9 mouse cellular contexts compared by ENCODE assay signal in genomic region chr12:107976571-107977001, GRCm38 (mm10). TPM values are rescaled to one million over a fixed set of nuclear protein-coding genes. Genes with fewer than 3 reads are reported as not detected.
DNase-seq lines count a peak whose midpoint lies in the region; ATAC-seq and TF ChIP-seq lines count a peak whose summit lies in the region.
"Had no signal": no experiment of that assay in that cellular context is flagged by ENCODE, and none has a peak within 500 bp of the region (broad histone marks: within the 10 kb centered on the region; RNA-seq: fewer than 3 reads in every experiment).

No protein-coding gene starts in this region.

- no peak for TF ChIP-seq POLR2A in limb, embryonic 14.5 days (IDR thresholded peaks at IDR 0.05; ENCODE audit: borderline replicate concordance, extremely low read depth, insufficient read depth, insufficient read length)

- H3K4me3 ChIP-seq in heart, embryonic 10.5 days = peak overlapping the region; percentile 43
- peak overlapping the region; percentile 24 for H3K4me3 ChIP-seq in forebrain, embryonic 12.5 days (replicated peaks)
- H3K4me3 ChIP-seq in limb, embryonic 14.5 days (replicated peaks; ENCODE audit: low read length) = peak overlapping the region; percentile 15; the same call in 1 of the 2 replicates

- peaks cover 47% of the 10 kb centered on the region for H3K27me3 ChIP-seq in heart, embryonic 10.5 days (ENCODE audit: insufficient read depth, poor library complexity, severe bottlenecking)
- H3K27me3 ChIP-seq in forebrain, embryonic 12.5 days = peaks cover 3% of the 10 kb centered on the region; the same call in 1 of the 2 replicates
- no peaks in the 10 kb centered on the region for H3K27me3 ChIP-seq in limb, embryonic 14.5 days (ENCODE audit: control insufficient read depth, insufficient read depth, low read length)

- WGBS in heart, embryonic 10.5 days = 25% methylated on average over 22 of the region's 22 CpGs
- WGBS in forebrain, embryonic 12.5 days = 9% methylated on average over 22 of the region's 22 CpGs
- WGBS in limb, embryonic 14.5 days = 14% methylated on average over 22 of the region's 22 CpGs

- peak overlapping the region; percentile 47; the same call in 1 of the 2 replicates for H3K27ac ChIP-seq in heart, embryonic 10.5 days
- H3K27ac ChIP-seq in forebrain, embryonic 12.5 days = peak overlapping the region; percentile 79
- H3K27ac ChIP-seq in limb, embryonic 14.5 days (replicated peaks; ENCODE audit: low read depth, low read length) = no peak overlapping the region

- intact Hi-C loops in heart, postnatal 10 days (cut with DNase I) = no loop called here

- ATAC-seq in forebrain, embryonic 12.5 days (ENCODE audit: low FRiP score) = no peak
- no peak for ATAC-seq in limb, embryonic 14.5 days (ENCODE audit: low FRiP score, low read depth)

- peaks cover 78% of the 10 kb centered on the region for H3K4me1 ChIP-seq in heart, embryonic 10.5 days
- peaks cover 99% of the 10 kb centered on the region for H3K4me1 ChIP-seq in forebrain, embryonic 12.5 days
- peaks cover 71% of the 10 kb centered on the region for H3K4me1 ChIP-seq in limb, embryonic 14.5 days (ENCODE audit: control insufficient read depth, insufficient read depth, low read length)

- H3K9me3 ChIP-seq in heart, embryonic 10.5 days = no peaks in the 10 kb centered on the region
- no peaks in the 10 kb centered on the region for H3K9me3 ChIP-seq in forebrain, embryonic 12.5 days
- no peaks in the 10 kb centered on the region for H3K9me3 ChIP-seq in limb, embryonic 14.5 days (ENCODE audit: control insufficient read depth, low read length)

- peak overlapping the region; percentile 67 for H3K4me2 ChIP-seq in forebrain, embryonic 12.5 days
- peak overlapping the region; percentile 38 for H3K4me2 ChIP-seq in limb, embryonic 14.5 days (replicated peaks; ENCODE audit: low read depth, low read length, severe bottlenecking)

- peak overlapping the region; percentile 41 for H3K9ac ChIP-seq in forebrain, embryonic 12.5 days
- H3K9ac ChIP-seq in limb, embryonic 14.5 days (ENCODE audit: low read depth, low read length, severe bottlenecking) = no peak overlapping the region

- DNase-seq in heart, embryonic 10.5 days (ENCODE audit: low spot score) = no peak
- DNase-seq in heart, postnatal 10 days = no peak
- peak; percentile 65 for DNase-seq in CD4-positive helper T cell, adult 2 months (ENCODE audit: low read depth, low spot score)
- no peak for DNase-seq in limb, embryonic 14.5 days (ENCODE audit: low spot score)
- DNase-seq in gastrocnemius, adult 18-20 months (ENCODE audit: low spot score) = no peak
- no peak for DNase-seq in testis, postnatal 14 days (ENCODE audit: low spot score)
- no peak for DNase-seq in adrenal gland, adult (ENCODE audit: inconsistent age in 2 of 2, low spot score in 1 of 2)
- DNase-seq: thymus, postnatal 14 days had no signal

- H3K36me3 ChIP-seq in heart, embryonic 10.5 days = no peaks in the 10 kb centered on the region
- H3K36me3 ChIP-seq in forebrain, embryonic 12.5 days (replicated peaks) = no peaks in the 10 kb centered on the region; the same call in 1 of the 2 replicates
- H3K36me3 ChIP-seq in limb, embryonic 14.5 days (ENCODE audit: control insufficient read depth, insufficient read depth, low read length) = no peaks in the 10 kb centered on the region

RNA-seq across cellular contexts. Expression of gene Bcl11b, which starts 26.8 kb away (rescaled TPM):
- 3.1 and 3.3 TPM in 2 replicates for polyA plus RNA-seq in heart, embryonic 10.5 days (2016; fragmentation: Nextera tagmentation; extraction: Ambion mirVana)
- 1 to 10 TPM; 1.6 to 1.8 TPM for total RNA-seq in heart, postnatal 10 days (2021)
- 46.0 and 54.4 TPM in 2 replicates for polyA plus RNA-seq in forebrain, embryonic 12.5 days (2016; fragmentation: Nextera tagmentation; extraction: Ambion mirVana)
- polyA plus RNA-seq in limb, embryonic 14.5 days (2012; rRNA removed) = 16.0 and 20.1 TPM in 2 replicates
- polyA plus RNA-seq in limb, embryonic 14.5 days (2014; fragmentation: Nextera tagmentation; extraction: Ambion mirVana) = 26.4 and 26.7 TPM in 2 replicates
- total RNA-seq in gastrocnemius, adult 18-20 months (2021) = not detected
